Mouse (Mus musculus) layer of hippocampus, postnatal 36 days (tissue): ENCODE results near the gene Hpcal1. TPM values are rescaled to one million over a fixed set of nuclear protein-coding genes. Genes with fewer than 3 reads are reported as not detected.
"Not testable (repeated sequence)": the region's sequence is repeated elsewhere in the genome, so short reads cannot be mapped to it uniquely, and the experiment has no call there.

Source experiments
- DNase-seq, 2 experiments: peaks; one replicate each; pipeline ENCODE4 v3.0.0; 2022
- total RNA-seq, 2 experiments: library from RNA; stranded (reverse); gene quantifications; 2 replicates each; pipeline ENCODE4 v1.2.3; 2021

Gene Hpcal1
- total RNA-seq, 2 experiments from 2014 or later = 59.3 to 61.3 TPM

- DNase-seq = no peak
Measured at GRCm38 (mm10) chr12:17791111-17791510, 100.5 kb downstream of the Hpcal1 start.

GRCm38 (mm10) chr12:17792756-17793155 lies 102.1 kb downstream of the Hpcal1 start:
- DNase-seq = no peak

- DNase-seq = peak; percentile 14 to 34
Measured at GRCm38 (mm10) chr12:17795660-17796278, 105.1 kb downstream of the Hpcal1 start.

- DNase-seq = not testable (repeated sequence)
Measured at GRCm38 (mm10) chr12:17798261-17798660, 107.6 kb downstream of the Hpcal1 start.

GRCm38 (mm10) chr12:17808542-17808941 lies 117.9 kb downstream of the Hpcal1 start:
- peak; percentile 38 to 67 for DNase-seq

GRCm38 (mm10) chr12:17835279-17835678 lies 144.6 kb downstream of the Hpcal1 start:
- DNase-seq = not testable (repeated sequence)

Other genes with a start within 250 kb of the Hpcal1 start
- gene Odc1, start 146.1 kb upstream of the Hpcal1 start, total RNA-seq = 10 to 100 TPM; 70.4 to 71.1 TPM